Mouse (Mus musculus) right cerebral cortex, postnatal 4 days (tissue): ENCODE results near the gene Nek11.
"Not testable (repeated sequence)": the region's sequence is repeated elsewhere in the genome, so short reads cannot be mapped to it uniquely, and the experiment has no call there.

Source experiments
- DNase-seq: peaks from one replicate; pipeline ENCODE4 v3.0.0-alpha.2; 2022

Gene Nek11

GRCm38 (mm10) chr9:105134536-105134935, 260.8 kb downstream of the Nek11 start:
- DNase-seq, result no peak

GRCm38 (mm10) chr9:105132002-105132367, 263.3 kb downstream of the Nek11 start:
- DNase-seq, result no peak

GRCm38 (mm10) chr9:105131253-105132001, 263.9 kb downstream of the Nek11 start, which contains the start of gene Nudt16:
TSS of gene Nudt16 (minus strand) at chr9:105131824.
- DNase-seq, result peak; percentile 76

GRCm38 (mm10) chr9:105130331-105130730, 265.0 kb downstream of the Nek11 start:
- no peak for DNase-seq

- not testable (repeated sequence) for DNase-seq
Measured at GRCm38 (mm10) chr9:105125206-105125605, 270.1 kb downstream of the Nek11 start.
